Mouse (Mus musculus) cortical plate, adult 2 months (tissue): Measurements from ENCODE around the gene Siae.

ENCODE experiments used
- CTCF ChIP-seq: fragments of 200-500 bp; IDR thresholded peaks from 2 replicates; pipeline ENCODE4 v1.5.1; 2011; ENCODE audit warnings: mild to moderate bottlenecking, control low read depth, low read length; ENCODE audit not compliant: insufficient read depth; ENCODE audit errors: extremely low read depth
- POLR2A ChIP-seq: fragments of 200-500 bp; IDR thresholded peaks from 2 replicates; pipeline ENCODE4 v1.6.1; 2011; ENCODE audit warnings: mild to moderate bottlenecking, low read length, control low read depth; ENCODE audit not compliant: insufficient read depth; ENCODE audit errors: extremely low read depth

- TF ChIP-seq CTCF (no peak), POLR2A (no peak)
Measured at GRCm38 (mm10) chr9:37537658-37538250, 17.7 kb upstream of the Siae start.
